Mouse (Mus musculus): ENCODE measurements around the gene Acot5.

DNA sequence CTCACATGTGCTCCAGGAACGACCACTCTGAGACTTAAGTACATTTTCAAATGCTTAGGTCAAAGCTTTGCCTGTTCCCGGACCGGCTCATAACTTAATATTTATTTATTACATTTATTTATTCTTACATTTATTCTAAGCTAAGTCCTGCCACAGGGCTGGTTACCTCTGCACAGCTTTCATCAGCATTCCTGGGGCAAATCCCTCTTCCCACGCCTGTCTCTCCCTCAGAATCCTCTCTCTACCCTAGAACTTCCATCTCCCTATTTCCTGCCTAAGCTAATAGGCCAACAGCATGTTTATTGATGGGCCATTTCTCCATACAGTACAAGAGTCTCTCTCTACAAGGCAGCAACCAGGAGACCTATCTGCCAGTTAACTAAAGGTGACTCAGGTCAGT lies 1.4 kb upstream of the Acot5 start:
- TF ChIP-seq CTCF (IDR thresholded peaks at IDR 0.05; ENCODE audit: low read depth) (no peak), EP300 (IDR thresholded peaks at IDR 0.05; ENCODE audit: low read depth) (no peak)

All from heart, postnatal 0 days (tissue).